Mouse (Mus musculus): ENCODE data around the gene Tuba4a.
A peak's percentile ranks its signal among the peaks of the same experiment; 100 is the strongest.
"Not testable (repeated sequence)": the region's sequence is repeated elsewhere in the genome, so short reads cannot be mapped to it uniquely, and the experiment has no call there.

Tuba4a gene

DNA sequence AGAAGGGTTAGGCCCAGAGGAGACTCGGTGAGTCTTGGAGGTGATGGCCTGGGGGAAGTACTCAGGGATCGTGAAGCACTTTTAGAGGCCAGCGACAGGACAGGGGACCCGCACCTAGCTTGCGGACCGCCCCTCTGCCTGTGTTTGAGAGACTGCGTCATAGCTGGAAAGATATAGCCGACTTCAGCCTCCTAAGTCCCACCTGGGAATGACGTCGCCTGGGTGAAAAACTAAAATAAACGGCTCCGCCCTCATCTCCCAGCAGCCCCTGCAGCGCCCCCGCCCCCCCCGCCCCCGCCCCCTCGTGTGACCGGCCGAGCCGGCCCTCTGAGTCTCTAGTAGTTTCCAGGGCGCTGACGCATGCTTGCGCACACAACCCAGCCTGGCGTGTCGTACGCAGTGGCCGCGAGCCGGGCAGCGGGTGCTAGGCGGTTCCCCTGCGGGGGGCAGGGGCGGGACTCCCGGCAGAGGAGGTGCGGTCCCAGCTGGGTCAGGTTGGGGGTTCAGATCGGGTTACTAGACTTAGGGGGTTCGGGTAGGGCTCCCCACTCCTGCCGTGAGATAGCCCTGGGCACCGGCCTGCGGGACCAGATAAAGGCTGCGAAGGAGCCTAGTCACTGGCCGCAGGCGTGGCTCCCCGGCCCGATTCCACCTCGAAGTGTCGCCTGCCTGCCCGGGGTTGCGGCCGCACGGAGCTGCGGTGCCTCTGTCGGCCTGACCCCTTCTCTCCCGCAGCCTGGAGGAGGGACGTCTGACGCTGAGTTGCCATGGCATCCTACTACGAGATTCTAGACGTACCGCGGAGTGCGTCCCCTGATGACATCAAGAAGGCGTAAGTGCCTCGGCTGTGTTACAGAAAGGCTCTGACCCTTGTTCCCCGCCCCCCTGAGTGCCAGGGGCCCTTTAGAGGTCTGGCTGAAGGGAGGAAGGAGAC, 16.7 kb upstream of the Tuba4a start, which contains the start of gene Dnajb2:
TSS of gene Dnajb2 (plus strand) at position 290 of the 934 bp plus-strand sequence.
- DNase-seq (ENCODE audit: low spot score in 2 of 2), result peak; percentile 81 to 88

DNA sequence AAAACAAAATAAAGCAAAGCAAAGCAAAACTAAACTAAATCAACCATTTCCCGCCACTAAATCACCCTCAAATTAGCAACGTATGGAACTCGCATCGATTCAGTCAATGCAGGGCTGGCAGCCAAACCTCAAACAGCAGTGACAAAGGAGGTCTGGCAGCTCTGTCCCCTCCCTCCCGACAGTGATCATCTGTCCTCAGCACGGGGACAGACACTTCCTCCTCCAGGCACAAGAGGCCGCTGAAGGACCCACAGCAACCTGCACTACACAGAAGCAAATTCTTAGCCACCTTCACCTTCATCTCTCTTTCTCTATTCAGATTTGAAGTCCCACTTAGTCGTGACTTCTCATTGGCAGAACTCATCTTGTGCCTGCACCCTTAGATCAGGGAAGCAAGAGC, 14.9 kb upstream of the Tuba4a start:
- peak; percentile 77 to 79 for DNase-seq (ENCODE audit: low spot score in 2 of 2)

DNA sequence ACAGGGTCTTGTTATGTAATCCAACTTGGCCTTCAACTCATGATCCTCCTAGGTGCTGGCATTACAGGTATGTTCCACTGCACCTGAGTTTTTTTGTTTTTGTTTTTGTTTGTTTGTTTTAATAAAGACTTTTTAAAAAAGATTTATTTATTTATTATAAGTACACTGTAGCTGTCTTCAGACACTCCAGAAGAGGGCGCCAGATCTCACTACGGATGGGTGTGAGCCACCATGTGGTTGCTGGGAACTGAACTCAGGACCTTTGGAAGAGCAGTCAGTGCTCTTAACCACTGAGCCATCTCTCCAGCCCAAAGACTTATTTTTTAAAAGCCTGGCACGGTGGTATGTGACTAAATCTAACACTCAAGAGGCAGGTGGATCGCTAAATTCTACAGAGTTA, 12.8 kb upstream of the Tuba4a start:
- not testable (repeated sequence) for DNase-seq (ENCODE audit: low spot score in 2 of 2)

DNA sequence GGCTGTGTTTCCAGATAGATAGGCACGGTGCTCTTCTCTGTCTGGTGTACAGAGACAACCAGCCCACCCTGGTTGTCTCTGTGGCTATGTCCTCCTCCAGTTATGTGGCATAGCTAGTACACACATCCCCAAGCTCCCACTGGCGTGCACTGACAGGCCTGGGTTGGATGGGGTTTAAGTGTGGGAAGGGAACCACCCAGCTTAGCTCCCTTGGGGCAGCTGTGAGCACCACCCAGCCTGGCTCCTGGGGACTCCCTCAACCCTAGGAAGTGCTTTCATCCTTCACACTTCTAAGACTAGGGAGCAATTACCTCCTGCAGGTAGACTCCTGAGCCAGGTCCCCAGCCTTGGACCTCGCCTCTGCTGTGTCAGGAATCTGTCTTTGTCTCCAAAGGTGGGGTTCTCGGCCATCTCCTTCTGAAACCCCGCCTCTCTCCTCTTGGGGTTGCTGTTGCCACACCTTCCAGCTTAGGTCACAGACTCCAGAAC, 12.0 kb upstream of the Tuba4a start, which contains the start of gene A630095N17Rik:
TSS of gene A630095N17Rik (minus strand) at position 439 of the 489 bp plus-strand sequence.
- DNase-seq (ENCODE audit: low spot score in 2 of 2), result no peak

DNA sequence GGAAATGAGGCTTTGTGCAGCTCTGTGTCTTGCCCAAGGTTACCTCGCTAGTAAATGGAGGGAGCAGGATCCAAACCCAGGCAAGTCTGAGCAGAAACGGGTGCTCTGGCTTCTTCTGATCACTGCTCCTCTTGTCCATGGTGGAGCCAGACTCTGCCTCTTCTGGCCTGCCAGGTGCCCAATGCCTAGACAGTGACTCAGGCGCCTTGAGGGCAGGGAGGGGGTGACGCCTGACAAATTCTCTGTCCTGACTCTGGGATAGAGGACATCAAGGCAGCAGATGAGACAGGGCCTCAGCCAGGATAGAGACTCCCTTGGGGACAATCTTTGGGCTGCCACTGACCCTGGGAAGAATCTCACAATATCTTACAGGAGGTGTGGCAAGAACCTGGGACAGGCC, 11.6 kb upstream of the Tuba4a start:
- no peak for DNase-seq (ENCODE audit: low spot score in 2 of 2)

DNA sequence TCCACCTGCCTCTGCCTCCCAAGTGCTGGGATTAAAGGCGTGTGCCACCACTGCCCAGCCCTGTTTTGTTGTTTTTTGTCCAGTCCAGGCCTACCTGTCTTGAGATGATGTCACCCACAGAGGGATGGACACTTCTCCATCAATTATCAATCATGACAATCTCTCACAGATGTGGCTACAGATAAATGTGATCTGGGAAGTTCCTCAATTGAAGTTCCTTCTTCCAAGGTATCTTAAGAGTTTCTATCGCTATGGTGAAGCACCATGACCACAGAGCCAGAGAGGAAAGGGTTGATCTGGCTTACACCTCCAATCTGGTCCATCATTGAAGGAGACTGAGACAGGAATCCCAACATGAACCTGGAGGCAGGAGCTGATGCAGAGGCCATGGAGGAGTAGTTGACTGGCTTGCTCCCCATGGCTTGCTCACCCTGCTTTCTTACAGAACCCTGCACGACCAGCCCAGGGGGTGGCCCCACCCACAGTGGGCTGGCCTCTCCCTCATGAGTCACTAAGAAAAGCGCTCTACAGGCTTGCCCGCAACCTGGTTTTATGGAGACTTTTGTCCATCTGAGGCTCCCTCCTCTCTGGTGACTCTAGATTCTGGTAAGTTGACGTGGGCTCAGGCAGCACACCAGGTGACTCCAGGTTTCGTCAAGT, 10.8 kb upstream of the Tuba4a start:
- no peak for DNase-seq (ENCODE audit: low spot score in 2 of 2)

DNA sequence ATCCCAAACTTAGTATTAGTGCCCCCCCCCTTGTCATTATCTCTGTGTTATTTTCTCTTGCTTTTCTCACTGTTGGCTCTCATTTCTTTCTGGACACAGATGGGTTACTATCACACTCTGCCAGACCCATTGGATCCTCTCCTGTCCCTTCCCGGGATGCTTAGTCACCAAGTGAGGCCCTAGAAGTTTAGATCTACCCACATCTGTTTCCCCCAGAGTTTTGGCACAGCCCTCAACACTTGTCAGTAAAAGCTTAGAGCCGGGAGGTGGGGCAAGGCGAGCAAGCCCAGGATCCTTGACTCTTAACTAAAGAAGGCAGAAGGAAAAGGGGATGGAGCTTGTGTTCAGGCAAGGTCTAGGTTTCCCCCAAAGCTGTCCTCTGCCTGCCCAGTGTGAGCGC, 9.5 kb upstream of the Tuba4a start:
- DNase-seq (ENCODE audit: low spot score in 2 of 2), result no peak

DNA sequence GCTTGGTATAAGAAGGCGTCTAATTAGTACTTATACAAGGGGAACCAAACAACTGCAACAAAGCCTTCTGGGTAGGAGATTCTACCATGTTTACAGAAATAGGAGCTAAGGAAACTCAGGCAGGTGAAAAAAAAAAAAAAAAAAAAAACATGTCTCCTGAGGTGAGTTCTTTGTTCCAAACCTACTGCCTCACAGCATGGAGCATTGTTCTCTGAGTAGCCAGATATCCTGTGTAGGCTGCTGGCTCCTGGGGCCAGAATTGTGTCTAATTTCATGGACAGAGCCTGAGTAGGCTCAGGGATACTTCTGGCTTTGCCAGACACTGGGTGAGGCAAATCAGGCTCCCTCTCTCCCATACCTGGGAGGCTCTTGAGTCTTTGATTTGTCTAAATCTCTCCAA, 8.0 kb upstream of the Tuba4a start:
- no peak for DNase-seq (ENCODE audit: low spot score in 2 of 2)

DNA sequence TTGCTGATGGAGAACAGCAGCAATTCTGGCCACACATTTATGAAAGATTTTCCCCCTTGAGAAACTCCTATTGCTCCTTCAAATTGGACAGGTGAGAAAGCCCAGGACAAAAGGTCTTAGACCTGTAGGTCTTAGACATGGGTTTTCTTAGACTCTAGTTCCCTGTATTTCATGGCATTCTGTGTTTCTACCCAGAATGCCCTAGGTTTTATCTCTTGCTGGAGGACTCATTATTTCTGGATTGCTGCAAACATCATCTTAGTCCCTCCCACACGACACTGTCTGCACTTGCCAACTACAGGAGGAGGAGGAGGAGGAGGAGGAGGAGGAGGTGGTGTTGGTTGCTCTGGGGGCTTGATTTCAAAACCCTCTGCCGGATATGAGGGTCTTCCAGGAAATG, 6.5 kb upstream of the Tuba4a start:
- DNase-seq (ENCODE audit: low spot score in 2 of 2), result no peak

DNA sequence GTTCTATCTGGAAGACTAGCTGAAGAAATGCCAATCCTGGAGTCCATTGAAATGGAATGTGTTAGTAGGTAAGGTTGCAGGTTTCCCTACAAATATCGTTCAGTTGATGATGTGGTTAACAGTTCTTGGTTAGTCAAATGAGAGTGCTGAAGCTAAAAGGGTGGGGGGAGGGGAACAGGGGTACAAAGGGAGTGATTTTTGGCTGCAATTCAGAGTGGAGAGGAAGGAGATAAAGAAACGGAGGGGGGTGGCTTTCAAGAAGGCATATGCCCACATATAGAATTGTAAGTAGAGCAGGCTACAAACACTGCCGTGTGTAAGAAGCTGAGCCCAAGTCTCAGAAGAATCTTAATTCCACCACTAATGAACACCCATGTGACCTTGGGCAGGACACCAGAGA, 5.8 kb upstream of the Tuba4a start:
- no peak for DNase-seq (ENCODE audit: low spot score in 2 of 2)

DNA sequence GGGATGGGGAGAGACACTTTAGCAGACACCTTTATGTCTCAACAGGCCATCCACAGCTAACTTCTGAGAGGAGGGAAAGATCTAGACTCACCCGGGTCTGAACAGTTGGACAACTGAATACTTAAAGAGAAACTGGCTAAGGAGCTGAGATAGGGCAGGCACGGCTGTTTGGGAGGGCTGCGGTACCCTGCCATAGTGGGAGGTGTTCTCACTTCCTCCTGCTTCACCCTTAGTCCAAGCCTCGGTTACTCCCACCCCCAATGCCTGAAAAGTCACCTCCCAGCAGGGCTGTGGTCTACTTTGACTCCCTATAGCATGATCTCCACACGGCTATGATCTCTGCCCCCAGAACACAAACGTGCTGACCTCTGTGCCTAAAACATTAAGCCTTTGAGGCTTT, 3.9 kb upstream of the Tuba4a start:
- DNase-seq (ENCODE audit: low spot score in 2 of 2), result no peak

DNA sequence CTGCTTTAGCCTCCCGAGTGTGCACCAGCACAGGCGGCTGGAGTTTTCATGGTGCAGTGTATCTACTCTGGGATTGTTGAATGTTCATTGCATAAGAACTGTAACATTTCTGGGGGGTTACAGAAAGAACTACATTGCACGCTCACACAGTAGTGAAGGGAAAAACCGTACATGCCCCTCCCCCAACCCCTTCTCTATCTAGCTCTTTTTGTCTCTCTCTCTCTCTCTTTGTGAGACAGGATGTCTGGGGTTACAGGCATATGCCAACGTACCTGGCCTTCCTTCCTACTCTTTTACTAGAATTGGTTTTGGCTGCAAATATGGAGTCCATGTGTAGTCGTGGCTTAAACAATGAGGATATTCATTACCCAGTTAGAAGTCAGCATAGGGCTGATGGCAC, 3.3 kb upstream of the Tuba4a start:
- DNase-seq (ENCODE audit: low spot score in 2 of 2), result no peak

DNA sequence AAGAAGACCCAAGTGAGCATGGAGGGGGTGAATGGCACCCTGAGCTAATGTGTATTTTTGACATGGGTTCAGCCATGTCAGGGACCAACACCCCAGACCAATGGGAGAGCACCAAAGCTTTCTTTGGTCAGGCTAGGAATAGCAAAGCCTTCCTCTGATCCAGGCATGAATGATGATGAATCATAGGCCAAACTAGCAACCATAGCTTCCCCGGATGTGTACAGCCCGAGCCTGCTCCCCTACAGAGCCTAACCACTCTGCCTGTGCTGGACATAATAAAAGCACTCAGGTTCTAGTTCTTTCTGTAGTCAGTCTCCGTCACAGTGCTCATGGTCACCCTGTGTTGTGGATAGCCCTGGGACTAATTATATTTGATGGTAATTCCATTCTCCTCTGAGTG, 1.9 kb upstream of the Tuba4a start:
- no peak for DNase-seq (ENCODE audit: low spot score in 2 of 2)

DNA sequence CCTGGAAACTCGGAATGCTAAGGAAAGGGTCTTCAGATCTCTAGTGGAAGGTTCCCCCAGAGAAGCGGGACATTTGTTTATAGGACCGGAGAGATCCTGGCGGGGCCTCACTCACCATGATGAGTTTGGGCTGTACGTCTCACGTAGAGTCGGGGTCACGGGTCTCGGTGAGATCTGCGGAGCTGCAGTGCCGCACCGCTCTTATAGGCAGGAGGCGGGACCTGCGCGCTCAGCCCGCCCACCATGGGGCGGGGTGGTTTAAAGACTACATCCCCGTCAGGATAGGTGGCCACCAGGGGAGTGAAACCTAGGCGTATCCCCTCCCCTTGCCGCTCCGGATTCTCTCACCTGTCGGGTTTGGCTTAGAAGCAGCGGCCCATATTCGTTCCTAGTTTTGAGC, 587 bp downstream of the Tuba4a start:
- peak; percentile 93 for DNase-seq (ENCODE audit: low spot score in 2 of 2)

DNA sequence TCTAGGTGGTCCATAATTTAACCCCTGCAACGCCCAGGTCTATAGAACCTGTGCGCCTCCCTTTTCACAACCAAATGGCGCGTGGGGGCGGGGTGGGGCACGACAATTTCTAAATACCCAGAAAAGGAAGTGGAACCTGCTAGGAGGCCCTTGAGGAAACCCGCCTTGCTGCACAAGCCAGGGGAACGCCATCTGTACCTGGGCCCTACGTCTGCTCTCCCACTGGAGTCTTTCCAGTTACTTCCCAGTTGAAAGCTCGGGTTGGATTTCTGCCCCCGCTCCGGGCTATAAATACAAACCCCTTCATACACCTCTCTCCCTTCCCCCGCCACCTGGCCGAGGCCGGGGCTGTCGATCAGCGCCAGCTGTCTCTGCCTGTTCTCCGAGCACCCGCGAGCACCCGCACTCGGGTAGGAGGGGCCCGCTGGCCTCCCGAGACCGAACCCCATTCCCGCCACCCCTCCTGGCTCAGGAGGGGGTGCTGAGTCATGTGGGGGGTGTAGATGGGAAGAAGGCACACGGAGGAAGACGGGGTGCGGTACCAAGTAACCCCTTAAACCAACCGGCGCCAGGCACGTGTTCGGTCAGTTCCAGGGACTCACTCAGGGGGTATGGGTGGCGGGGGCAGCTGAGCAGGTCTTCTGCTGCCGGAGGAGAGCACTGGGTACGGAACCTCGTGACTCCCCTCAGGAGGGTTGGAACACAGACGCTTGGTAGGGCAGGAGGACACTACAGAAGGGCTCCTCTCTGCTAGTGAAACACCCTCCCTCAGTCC, 1.3 kb downstream of the Tuba4a start:
- DNase-seq (ENCODE audit: low spot score in 2 of 2), result peak; percentile 72

DNA sequence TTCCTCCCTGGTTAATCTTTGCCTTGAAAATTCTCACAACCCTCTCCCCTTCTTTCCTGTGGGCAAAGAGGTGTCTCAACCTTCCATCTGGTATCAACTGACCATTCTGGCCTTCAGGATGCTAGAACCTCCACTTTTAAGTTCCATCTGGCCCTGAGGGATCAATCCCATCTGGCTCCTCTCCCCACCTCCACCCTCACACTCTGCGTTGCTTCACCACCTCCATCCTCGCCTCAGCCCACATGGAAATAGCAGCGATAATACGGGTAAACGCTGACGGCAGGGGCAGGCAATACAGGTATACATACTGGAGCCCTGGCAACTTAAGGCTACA, 1.8 kb downstream of the Tuba4a start:
- peak in 1 of 2 experiments; percentile 59 for DNase-seq (ENCODE audit: low spot score in 2 of 2)

DNA sequence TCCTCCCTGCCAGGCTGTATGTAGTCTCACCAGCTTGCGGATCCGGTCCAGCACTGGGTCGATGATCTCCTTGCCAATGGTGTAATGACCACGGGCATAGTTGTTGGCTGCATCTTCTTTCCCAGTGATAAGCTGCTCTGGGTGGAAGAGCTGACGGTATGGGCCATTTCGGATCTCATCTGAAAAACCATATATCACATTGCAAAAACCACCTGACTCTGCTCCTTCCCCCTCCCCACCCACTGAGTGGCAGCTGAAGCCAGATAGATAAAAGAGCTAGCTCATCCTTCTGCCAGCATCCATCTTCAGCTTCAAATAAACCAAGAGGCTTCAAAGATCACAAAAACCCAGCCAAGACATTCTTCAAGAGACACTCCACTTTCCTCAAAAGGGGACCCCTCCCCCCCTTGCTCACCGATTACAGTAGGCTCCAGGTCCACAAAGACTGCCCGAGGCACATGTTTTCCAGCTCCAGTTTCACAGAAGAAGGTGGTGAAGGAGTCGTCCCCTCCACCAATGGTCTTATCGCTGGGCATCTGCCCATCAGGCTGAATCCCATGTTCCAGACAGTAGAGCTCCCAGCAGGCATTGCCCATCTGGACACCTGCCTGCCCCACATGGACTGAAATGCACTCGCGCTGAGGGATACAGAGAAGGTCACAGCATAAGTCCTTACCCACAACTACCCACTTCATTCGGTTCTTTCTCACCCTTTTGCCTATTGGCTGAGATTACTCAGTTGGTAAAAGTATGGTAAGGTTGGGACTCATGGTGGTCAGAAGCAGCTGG, 2.7 kb downstream of the Tuba4a start:
- no peak for DNase-seq (ENCODE audit: low spot score in 2 of 2)

DNA sequence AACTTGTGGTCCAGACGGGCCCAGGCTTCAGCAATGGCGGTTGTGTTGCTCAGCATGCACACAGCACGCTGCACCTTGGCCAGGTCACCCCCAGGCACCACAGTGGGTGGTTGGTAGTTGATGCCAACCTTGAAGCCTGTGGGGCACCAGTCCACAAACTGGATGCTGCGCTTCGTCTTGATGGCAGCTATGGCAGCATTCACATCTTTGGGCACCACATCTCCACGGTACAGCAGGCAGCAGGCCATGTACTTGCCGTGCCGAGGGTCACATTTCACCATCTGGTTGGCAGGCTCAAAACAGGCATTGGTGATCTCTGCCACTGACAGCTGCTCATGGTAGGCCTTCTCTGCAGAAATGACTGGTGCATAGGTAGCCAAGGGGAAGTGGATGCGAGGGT, 3.9 kb downstream of the Tuba4a start:
- no peak for DNase-seq (ENCODE audit: low spot score in 2 of 2)

DNA sequence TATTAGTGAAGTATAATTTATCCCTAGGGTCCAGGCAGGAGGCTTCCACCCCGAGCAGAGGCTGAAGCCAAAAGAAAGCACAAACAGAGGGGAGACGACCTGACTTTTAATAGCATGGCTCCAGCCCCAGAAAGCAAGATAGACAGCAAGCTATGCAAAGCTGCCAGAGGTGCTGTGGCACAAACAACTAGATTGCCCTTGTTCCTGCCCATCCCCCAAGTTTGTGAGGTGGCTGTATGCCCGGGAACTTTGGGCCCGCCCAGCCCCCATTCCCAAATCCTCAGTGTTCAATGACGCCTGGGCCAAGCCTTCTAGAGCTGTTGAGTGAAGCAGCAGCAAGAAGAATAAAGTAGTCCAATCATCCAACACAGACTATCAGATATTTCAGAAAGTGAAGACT, 4.8 kb downstream of the Tuba4a start:
- DNase-seq (ENCODE audit: low spot score in 2 of 2), result peak; percentile 63 to 73

DNA sequence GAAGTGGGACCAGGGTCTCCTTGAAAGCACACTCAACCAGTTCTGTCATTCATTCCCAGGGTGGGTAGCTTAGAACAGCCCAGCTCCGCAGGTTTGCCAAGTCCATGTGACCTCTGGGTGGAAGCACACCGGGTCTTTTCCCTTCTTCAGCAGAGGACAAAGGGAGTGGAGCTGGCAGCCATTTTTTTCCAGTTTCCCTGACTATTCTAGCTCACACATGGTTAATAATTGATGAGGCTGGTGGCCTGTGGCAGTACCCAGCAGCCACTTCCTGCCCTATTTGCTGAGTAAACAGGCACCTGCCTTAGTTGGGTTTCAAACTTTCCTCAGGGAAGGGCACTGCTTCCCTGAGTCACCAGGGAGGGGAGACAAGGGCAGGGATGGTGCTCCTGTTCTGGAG, 5.2 kb downstream of the Tuba4a start:
- no peak for DNase-seq (ENCODE audit: low spot score in 2 of 2)

DNA sequence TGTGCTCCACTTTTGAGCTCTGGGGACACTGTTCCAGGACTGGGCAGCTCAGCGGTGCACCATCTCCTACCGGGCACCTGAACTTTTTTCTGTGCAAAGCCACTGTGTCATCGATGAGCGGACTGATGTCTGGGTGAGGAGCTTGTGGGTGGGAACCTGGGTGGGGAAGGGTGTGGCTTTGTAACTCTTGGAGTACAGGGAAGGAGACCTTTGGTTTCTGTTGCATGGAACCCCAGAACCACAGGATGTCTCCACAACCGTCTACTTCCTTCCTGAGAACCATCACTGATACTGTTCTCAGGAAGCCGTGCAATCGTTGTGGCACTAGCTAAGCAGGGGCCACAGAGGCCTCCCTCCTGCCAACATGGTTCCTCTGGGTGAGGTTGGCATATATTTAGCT, 6.6 kb downstream of the Tuba4a start:
- no peak for DNase-seq (ENCODE audit: low spot score in 2 of 2)
